Mouse (Mus musculus) megakaryocyte, embryonic 14.5 days (primary cell): ENCODE data around the gene Foxo6. TPM values are rescaled to one million over a fixed set of nuclear protein-coding genes. Genes with fewer than 3 reads are reported as not detected.

Experiments
- H3K27me3 ChIP-seq: replicated peaks from 2 replicates; pipeline ENCODE3; 2012; ENCODE audit warnings: inconsistent platforms
- H3K36me3 ChIP-seq: replicated peaks from 2 replicates; pipeline ENCODE3; 2012; ENCODE audit warnings: low read length, inconsistent platforms, mixed read lengths
- H3K4me1 ChIP-seq: 2 replicates; pipeline ENCODE4 v1.6.1; 2012; ENCODE audit warnings: inconsistent platforms
- H3K4me3 ChIP-seq: replicated peaks from 2 replicates; pipeline ENCODE3; 2012; ENCODE audit warnings: moderate library complexity, mild to moderate bottlenecking, inconsistent platforms
- H3K9me3 ChIP-seq: 2 replicates; pipeline ENCODE4 v1.6.1; 2012; ENCODE audit warnings: inconsistent platforms
- FLI1 ChIP-seq: IDR thresholded peaks from 2 replicates; pipeline ENCODE4 v1.6.1; 2012; ENCODE audit warnings: low read length, inconsistent platforms, mixed read lengths
- GATA1 ChIP-seq: IDR thresholded peaks from 3 replicates; pipeline ENCODE4 v1.6.1; 2012; ENCODE audit warnings: mixed read lengths, low read length, inconsistent platforms, borderline replicate concordance
- polyA plus RNA-seq: library from polyadenylated mRNA; stranded (reverse); fragments of >175 nt; gene quantifications from 2 replicates; pipeline ENCODE4 v1.2.3, GENCODE M21; 2012; ENCODE audit warnings: low replicate concordance; ENCODE audit not compliant: insufficient read depth

The Foxo6 gene
- polyA plus RNA-seq, 1 experiment = not detected

DNA sequence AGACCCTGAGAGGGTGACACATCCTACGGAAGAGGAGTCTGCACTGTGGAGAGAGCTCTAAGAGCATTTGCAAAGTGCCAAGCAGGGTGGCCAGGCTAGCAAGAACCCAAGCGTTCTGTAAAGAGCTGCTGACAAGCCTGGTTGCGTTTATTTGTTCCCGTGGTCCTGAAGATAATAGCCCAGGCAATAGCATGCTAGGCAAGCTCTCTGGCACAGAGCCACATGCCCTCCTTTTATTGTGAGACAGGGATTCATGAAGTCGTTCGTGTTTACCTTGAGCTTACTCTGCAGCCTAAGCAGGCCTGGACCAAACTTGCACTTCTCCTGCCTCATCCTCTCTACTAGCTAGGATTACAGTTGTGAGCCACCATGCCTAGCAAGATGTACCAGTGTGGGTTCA, 65.4 kb downstream of the Foxo6 start:
- no peaks in the 10 kb centered on the region for H3K36me3 ChIP-seq
- H3K4me1 ChIP-seq = no peaks in the 10 kb centered on the region
- no peak overlapping the region for H3K4me3 ChIP-seq
- H3K27me3 ChIP-seq = peaks cover 53% of the 10 kb centered on the region
- TF ChIP-seq FLI1 (no peak), GATA1 (no peak)
- H3K9me3 ChIP-seq = no peaks in the 10 kb centered on the region

GRCm38 (mm10) chr4:120218878-120219277, 68.3 kb downstream of the Foxo6 start:
- H3K27me3 ChIP-seq = peaks cover 60% of the 10 kb centered on the region
- H3K9me3 ChIP-seq = peaks cover 8% of the 10 kb centered on the region
- H3K4me3 ChIP-seq = no peak overlapping the region
- no peak for TF ChIP-seq FLI1
- TF ChIP-seq GATA1 = no peak
- no peaks in the 10 kb centered on the region for H3K36me3 ChIP-seq
- H3K4me1 ChIP-seq = 0 out of 2 replicates have a peak, but pooled peaks cover 3% of the 10 kb centered on the region

Other genes starting within 250 kb of the Foxo6 start
- gene AL607142.1, start 222.4 kb downstream of the Foxo6 start, polyA plus RNA-seq = not detected in 2 replicates
- gene Edn2, start 126.1 kb downstream of the Foxo6 start, polyA plus RNA-seq = not detected in 2 replicates
- gene Scmh1, start 117.9 kb upstream of the Foxo6 start, polyA plus RNA-seq = 12.5 and 22.7 TPM in 2 replicates
- 0.11 TPM in 1 of 2 replicates, not detected in the other for gene Slfnl1, start 244.9 kb upstream of the Foxo6 start, polyA plus RNA-seq